Mouse (Mus musculus) ES-Bruce4 (cell line): ENCODE results near the gene Rgl3. TPM values are rescaled to one million over a fixed set of nuclear protein-coding genes. Genes with fewer than 3 reads are reported as not detected.

Experiments used
- H3K27ac ChIP-seq: 2 replicates; pipeline ENCODE4 v1.5.1; 2012; ENCODE audit warnings: low read length, inconsistent platforms; ENCODE audit not compliant: insufficient read depth
- H3K27me3 ChIP-seq: 2 replicates; pipeline ENCODE4 v1.6.1; 2012; ENCODE audit warnings: mild to moderate bottlenecking, low read length, inconsistent platforms; ENCODE audit not compliant: control insufficient read depth, poor library complexity, insufficient read depth, severe bottlenecking
- H3K36me3 ChIP-seq: 2 replicates; pipeline ENCODE4 v1.6.1; 2012; ENCODE audit warnings: inconsistent platforms, mild to moderate bottlenecking, low read length, moderate library complexity; ENCODE audit not compliant: control insufficient read depth, poor library complexity, insufficient read depth, severe bottlenecking
- H3K4me1 ChIP-seq: one replicate; pipeline ENCODE4 v1.8.1; 2011; ENCODE audit warnings: low read length; ENCODE audit not compliant: control insufficient read depth, insufficient read depth
- H3K4me3 ChIP-seq: 2 replicates; pipeline ENCODE4 v1.5.1; 2011; ENCODE audit warnings: low read depth, mild to moderate bottlenecking, low read length
- H3K9ac ChIP-seq: 2 replicates; pipeline ENCODE4 v1.6.1; 2012; ENCODE audit warnings: low read depth, mild to moderate bottlenecking, inconsistent platforms; ENCODE audit not compliant: poor library complexity, severe bottlenecking
- H3K9me3 ChIP-seq: replicated peaks from 2 replicates; pipeline ENCODE4 v1.6.1; 2012; ENCODE audit warnings: mild to moderate bottlenecking, low read length, inconsistent platforms; ENCODE audit not compliant: control insufficient read depth, poor library complexity, insufficient read depth, severe bottlenecking
- CTCF ChIP-seq: IDR thresholded peaks from one replicate; pipeline ENCODE4 v1.8.1; 2011; ENCODE audit warnings: low read depth, low read length
- EP300 ChIP-seq: IDR thresholded peaks from 2 replicates; pipeline ENCODE4 v1.6.1; 2011; ENCODE audit warnings: low read depth, low read length; ENCODE audit not compliant: insufficient read depth
- POLR2A ChIP-seq: IDR thresholded peaks from one replicate; pipeline ENCODE4 v1.8.1; 2011; ENCODE audit warnings: low read length; ENCODE audit not compliant: insufficient read depth
- polyA plus RNA-seq: library from polyadenylated mRNA; stranded (reverse); fragments of >200 nt; gene quantifications from 2 replicates; pipeline ENCODE4 v1.2.4, GENCODE M21; 2011; ENCODE audit warnings: low read depth; ENCODE audit not compliant: missing spikeins, insufficient read depth, insufficient read length

Rgl3 gene
- polyA plus RNA-seq, 1 experiment, result 9.2 TPM

DNA sequence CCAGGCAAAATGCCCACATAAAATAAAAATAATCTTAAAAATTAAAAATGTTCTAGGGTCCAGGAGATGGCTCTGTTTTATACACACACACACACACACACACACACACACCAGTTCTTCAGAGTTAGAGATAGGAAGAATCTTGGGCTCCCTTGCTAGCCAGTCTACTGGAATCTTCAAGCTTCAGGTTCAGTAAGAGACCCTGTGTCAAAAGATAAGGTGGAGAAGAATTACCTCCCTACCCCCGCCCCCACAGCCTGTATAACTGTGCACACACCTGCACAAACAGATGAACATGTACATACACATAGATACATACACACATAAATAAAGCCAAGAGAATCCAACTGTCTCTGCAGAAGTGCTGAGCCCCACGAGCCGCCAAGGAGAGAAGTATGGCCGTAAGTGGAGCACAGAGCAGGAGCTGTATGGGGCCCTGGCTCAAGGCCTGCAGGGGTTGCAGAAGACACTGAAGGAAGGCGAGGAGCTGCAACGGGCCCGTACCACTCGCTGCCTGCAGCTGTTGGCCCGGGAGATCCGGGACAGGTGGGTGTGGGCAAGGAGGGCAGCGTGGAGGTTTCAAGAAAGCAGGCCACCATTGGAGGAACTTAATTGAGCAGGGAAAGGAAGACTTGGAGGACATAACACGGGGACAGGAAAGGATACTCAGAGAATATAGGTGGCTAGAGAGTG is 56.7 kb downstream of the Rgl3 start:
- peak overlapping the region; percentile 9; the same call in 1 of the 2 replicates for H3K9ac ChIP-seq
- no peaks in the 10 kb centered on the region for H3K27me3 ChIP-seq
- H3K27ac ChIP-seq, result no peak overlapping the region
- H3K9me3 ChIP-seq, result no peaks in the 10 kb centered on the region
- H3K4me1 ChIP-seq, result no peaks in the 10 kb centered on the region
- no peak overlapping the region; the same call in 1 of the 2 replicates for H3K4me3 ChIP-seq
- H3K36me3 ChIP-seq, result no peaks in the 10 kb centered on the region
- TF ChIP-seq CTCF (no peak), EP300 (no peak), POLR2A (no peak)

DNA sequence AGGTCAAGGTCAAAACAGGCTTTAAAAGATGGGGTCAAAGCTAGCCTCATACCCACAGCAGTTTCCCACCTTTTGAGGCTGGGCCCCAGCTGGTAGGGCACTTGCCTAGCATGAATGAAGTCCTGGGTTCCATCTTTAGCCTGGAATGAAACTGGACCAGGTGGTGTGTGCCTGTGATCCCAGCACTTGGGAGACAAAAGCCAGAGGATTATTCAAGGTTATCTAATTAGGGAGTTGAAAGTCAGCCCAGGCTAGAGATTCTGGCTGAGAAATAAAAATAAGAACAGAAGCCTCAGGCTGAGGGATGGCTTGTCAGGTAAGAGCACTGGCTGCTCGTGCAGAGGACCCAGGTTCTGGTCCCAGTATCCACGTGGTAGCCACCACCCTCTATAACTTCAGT is 57.2 kb downstream of the Rgl3 start:
- no peak for TF ChIP-seq CTCF
- TF ChIP-seq POLR2A, result no peak
- no peak for TF ChIP-seq EP300
- no peak overlapping the region for H3K9ac ChIP-seq
- H3K4me3 ChIP-seq, result no peak overlapping the region
- H3K36me3 ChIP-seq, result no peaks in the 10 kb centered on the region
- H3K9me3 ChIP-seq, result no peaks in the 10 kb centered on the region
- H3K27ac ChIP-seq, result no peak overlapping the region
- H3K4me1 ChIP-seq, result no peaks in the 10 kb centered on the region
- H3K27me3 ChIP-seq, result no peaks in the 10 kb centered on the region

DNA sequence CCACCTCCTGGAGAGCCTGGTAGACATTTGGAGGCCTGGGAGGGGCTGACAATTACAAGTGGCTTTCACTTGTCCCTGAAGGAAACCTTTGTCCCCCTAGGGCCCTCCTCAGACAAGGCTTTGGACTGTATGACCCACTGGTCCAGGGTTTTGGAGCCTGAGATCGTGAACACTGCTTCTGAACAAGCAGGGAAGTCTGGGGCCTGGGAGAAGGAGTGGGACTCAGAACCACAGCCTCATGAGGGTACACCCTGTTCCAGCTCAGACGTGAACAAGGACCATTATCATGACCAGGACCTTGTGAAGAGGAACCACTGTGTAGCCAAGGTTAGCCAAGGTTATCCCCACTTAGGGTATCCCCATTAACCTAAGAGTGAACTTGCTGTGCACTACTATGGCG is 60.0 kb downstream of the Rgl3 start:
- Histone ChIP-seq H3K4me3 (no peak overlapping the region), H3K9me3 (no peaks in the 10 kb centered on the region), H3K36me3 (no peaks in the 10 kb centered on the region), H3K9ac (no peak overlapping the region), H3K27me3 (no peaks in the 10 kb centered on the region), H3K4me1 (no peaks in the 10 kb centered on the region), H3K27ac (no peak overlapping the region)
- TF ChIP-seq CTCF, result no peak
- TF ChIP-seq POLR2A, result no peak
- no peak for TF ChIP-seq EP300

DNA sequence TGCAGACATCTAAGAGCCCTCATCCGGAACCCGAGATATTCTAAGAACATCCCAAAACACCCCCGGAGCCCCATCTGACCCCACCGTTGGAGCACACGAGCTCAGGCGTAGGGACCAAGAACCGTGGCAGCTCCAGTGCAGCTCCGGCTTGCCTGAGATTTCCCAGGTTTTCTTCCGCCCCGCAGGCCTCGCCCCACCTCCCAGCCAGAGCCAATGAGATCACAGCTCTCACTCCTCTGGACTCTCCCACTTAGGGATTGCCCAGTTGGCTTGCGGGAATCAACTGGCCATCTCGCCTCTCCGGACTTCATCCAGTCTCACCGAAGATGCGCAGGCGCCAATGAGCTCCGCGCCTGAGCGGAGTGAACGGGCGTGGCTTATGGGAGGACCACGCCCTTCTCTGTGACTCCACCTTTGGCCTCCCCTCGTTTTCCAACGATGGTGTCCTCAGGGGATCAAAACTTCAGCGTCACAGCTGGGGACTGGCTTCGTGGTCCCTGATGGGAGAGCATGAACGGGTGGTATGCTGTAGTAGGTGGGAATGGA is 62.0 kb downstream of the Rgl3 start, which contains the start of the genes Ccdc159 and Tmem205:
Ccdc159 (plus strand) TSS at position 264 of the 546 bp plus-strand sequence.
Tmem205 (minus strand) TSS at position 349 of the 546 bp plus-strand sequence.
- peak within 1 kb of the TSS; percentile 74 for H3K4me3 ChIP-seq
- H3K4me1 ChIP-seq, result no peaks in the 10 kb centered on the region
- no peaks in the 10 kb centered on the region for H3K27me3 ChIP-seq
- H3K27ac ChIP-seq, result no peak within 1 kb of the TSS
- H3K9me3 ChIP-seq, result no peaks in the 10 kb centered on the region
- peak; percentile 83 for TF ChIP-seq POLR2A
- no peak for TF ChIP-seq EP300
- peak within 1 kb of the TSS; percentile 61 for H3K9ac ChIP-seq
- H3K36me3 ChIP-seq, result no peaks in the 10 kb centered on the region

DNA sequence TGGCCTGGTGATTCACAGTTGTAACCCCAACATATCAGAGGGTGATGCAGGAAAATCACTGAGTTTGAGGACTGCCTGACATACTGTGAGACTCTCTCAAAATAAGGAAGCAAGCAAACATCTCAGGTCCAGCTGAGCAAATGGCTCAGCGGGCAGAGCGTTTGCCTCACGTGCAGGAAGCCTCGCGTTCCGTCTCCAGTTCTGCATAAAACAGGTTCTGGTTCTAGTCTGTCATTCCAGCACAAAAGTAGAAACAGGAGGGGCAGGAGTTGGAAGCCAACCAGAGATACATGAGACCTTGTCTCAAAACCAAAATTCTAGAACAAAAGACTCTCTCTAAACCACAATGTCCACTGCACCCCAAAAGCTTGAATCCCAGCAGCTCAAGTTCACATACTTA is 62.5 kb downstream of the Rgl3 start:
- Histone ChIP-seq H3K4me1 (no peaks in the 10 kb centered on the region), H3K27ac (no peak overlapping the region)

DNA sequence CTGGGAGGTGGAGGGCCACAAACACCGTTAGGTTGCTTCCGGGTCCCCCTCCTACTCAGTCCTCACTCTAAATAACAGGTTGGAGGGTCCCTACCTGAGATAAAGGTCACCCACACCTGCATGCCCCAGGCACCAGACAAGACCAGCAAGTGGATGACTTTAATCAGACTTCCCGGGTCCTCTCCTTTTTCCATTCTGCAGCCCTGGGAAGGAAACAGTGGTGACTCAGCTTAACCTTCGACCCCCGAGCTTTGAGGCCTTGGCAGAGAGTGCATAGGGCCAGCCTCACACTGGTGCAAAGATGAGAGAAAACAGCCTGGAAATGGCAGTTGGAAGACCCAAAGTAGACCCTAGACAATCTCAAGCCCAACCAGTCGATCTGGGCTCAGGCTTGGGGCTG is 63.1 kb downstream of the Rgl3 start:
- Histone ChIP-seq H3K27ac (no peak overlapping the region), H3K36me3 (no peaks in the 10 kb centered on the region), H3K9ac (peak overlapping the region; percentile 53), H3K4me3 (peak overlapping the region; percentile 31), H3K4me1 (no peaks in the 10 kb centered on the region), H3K9me3 (no peaks in the 10 kb centered on the region), H3K27me3 (no peaks in the 10 kb centered on the region)
- TF ChIP-seq EP300 (no peak), CTCF (no peak), POLR2A (no peak)

More for the DNA sequence above, 62.5 kb downstream of the Rgl3 start:
- no peaks in the 10 kb centered on the region for H3K36me3 ChIP-seq
- no peaks in the 10 kb centered on the region for H3K9me3 ChIP-seq
- peak overlapping the region; percentile 53 for H3K9ac ChIP-seq
- peak overlapping the region; percentile 74 for H3K4me3 ChIP-seq
- no peaks in the 10 kb centered on the region for H3K27me3 ChIP-seq
- TF ChIP-seq EP300, result no peak
- TF ChIP-seq POLR2A, result no peak
- TF ChIP-seq CTCF, result no peak
